Mouse (Mus musculus) spleen, postnatal 36 days (tissue): Measurements from ENCODE around the gene Gnat1.

ENCODE experiments used
- DNase-seq, 2 experiments: peaks; one replicate each; pipeline ENCODE4 v3.0.0; 2022; ENCODE audit warnings: low spot score in 2 of 2, mixed read lengths in 1 of 2

Gene Gnat1

GRCm38 (mm10) chr9:107627387-107628255, 51.9 kb downstream of the Gnat1 start:
- no peak for DNase-seq

- DNase-seq = peak; percentile 78 to 81
Observed at GRCm38 (mm10) chr9:107626844-107627277, 52.7 kb downstream of the Gnat1 start.

GRCm38 (mm10) chr9:107626158-107626843, 53.2 kb downstream of the Gnat1 start:
- DNase-seq = no peak

GRCm38 (mm10) chr9:107625351-107626128, 54.0 kb downstream of the Gnat1 start:
- DNase-seq = no peak

- DNase-seq = no peak
Observed at GRCm38 (mm10) chr9:107624951-107625350, 54.6 kb downstream of the Gnat1 start.

- peak; percentile 64 to 65 for DNase-seq
Observed at GRCm38 (mm10) chr9:107624539-107624938, 55.0 kb downstream of the Gnat1 start.
